Comparison of ENCODE assay signal across 16 mouse cellular contexts in genomic region chr6:56376359-56376758, GRCm38 (mm10).
"Had no signal": no experiment of that assay in that cellular context is flagged by ENCODE, and none has a peak within 500 bp of the region (broad histone marks: within the 10 kb centered on the region; RNA-seq: fewer than 3 reads in every experiment).

No protein-coding gene starts in this region.

- H3K27me3 ChIP-seq: neural tube, embryonic 13.5 days; neural tube, embryonic 15.5 days; stomach, embryonic 15.5 days had no signal

- H3K9me3 ChIP-seq: neural tube, embryonic 13.5 days; neural tube, embryonic 15.5 days; stomach, embryonic 15.5 days had no signal

- H3K27ac ChIP-seq: neural tube, embryonic 13.5 days; neural tube, embryonic 15.5 days; stomach, embryonic 15.5 days; stomach, postnatal 0 days had no signal

- H3K4me3 ChIP-seq: neural tube, embryonic 13.5 days; neural tube, embryonic 15.5 days; stomach, embryonic 15.5 days had no signal

- H3K36me3 ChIP-seq: neural tube, embryonic 13.5 days; neural tube, embryonic 15.5 days; stomach, embryonic 15.5 days had no signal

- H3K4me2 ChIP-seq: neural tube, embryonic 13.5 days; neural tube, embryonic 15.5 days; stomach, embryonic 15.5 days had no signal

- DNase-seq: retina, postnatal 1 day; right cerebral cortex, adult 18-20 months; right cerebral cortex, postnatal 14 days; right cerebral cortex, postnatal 25 days; right cerebral cortex, postnatal 4 days; spleen, adult 18-20 months; thymus, adult 18-20 months; thymus, adult 2 months; thymus, postnatal 14 days; thymus, postnatal 25 days; thymus, postnatal 36 days; thymus, postnatal 4 days had no signal

- H3K4me1 ChIP-seq: stomach, embryonic 15.5 days had no signal

- H3K9ac ChIP-seq: neural tube, embryonic 13.5 days; neural tube, embryonic 15.5 days; stomach, embryonic 15.5 days had no signal
